Mouse (Mus musculus) liver, embryonic 14.5 days (tissue): Measurements from ENCODE around the gene Ccdc85a. TPM values are rescaled to one million over a fixed set of nuclear protein-coding genes. Genes with fewer than 3 reads are reported as not detected.

ENCODE experiments used
- ATAC-seq: fragments of 200-750 bp; cut with Nextera tagmentation; 2 replicates; pipeline ENCODE4 v1.8.0; 2017; ENCODE audit warnings: moderate number of reproducible peaks, mild to moderate bottlenecking, moderate library complexity; ENCODE audit not compliant: insufficient read depth
- DNase-seq, 3 experiments: peaks; one replicate each; pipeline ENCODE4 v3.0.0-alpha.2; 2012 to 2013; ENCODE audit warnings: low read depth in 3 of 3, low spot score in 3 of 3
- H3K27ac ChIP-seq: fragments of 300-500 bp; sonication (generic); 2 replicates; pipeline ENCODE4 v1.5.1; 2014; ENCODE audit warnings: moderate library complexity, mild to moderate bottlenecking, control low read depth, inconsistent platforms
- H3K27me3 ChIP-seq: fragments of 300-500 bp; sonication (generic); 2 replicates; pipeline ENCODE4 v1.6.1; 2014; ENCODE audit warnings: mild to moderate bottlenecking, low read length, moderate library complexity; ENCODE audit not compliant: control insufficient read depth, insufficient read depth
- H3K36me3 ChIP-seq: fragments of 300-500 bp; sonication (generic); replicated peaks from 2 replicates; pipeline ENCODE4 v1.6.1; 2014; ENCODE audit warnings: low read depth; ENCODE audit not compliant: control insufficient read depth, insufficient read depth
- H3K4me1 ChIP-seq, 2 experiments: fragments of 200-500 bp in 1 of 2; fragments of 300-500 bp in 1 of 2; sonication (generic) in 1 of 2; replicated peaks; 2 replicates each; pipeline ENCODE4 v1.6.1; 2012 to 2014; ENCODE audit warnings: antibody characterized with exemption in 1 of 2, inconsistent platforms in 1 of 2, low read length in 1 of 2; ENCODE audit not compliant: control insufficient read depth in 2 of 2, insufficient read depth in 2 of 2
- H3K4me2 ChIP-seq: fragments of 300-500 bp; sonication (generic); 2 replicates; pipeline ENCODE4 v1.6.1; 2014; ENCODE audit warnings: low read depth, mild to moderate bottlenecking, control low read depth, moderate library complexity
- H3K4me3 ChIP-seq, 2 experiments: fragments of 200-500 bp in 1 of 2; fragments of 300-500 bp in 1 of 2; sonication (generic) in 1 of 2; 2 replicates each; pipeline ENCODE4 v1.5.1; 2012 to 2014; ENCODE audit warnings: low read depth in 2 of 2, low read length in 2 of 2, mild to moderate bottlenecking in 2 of 2, control low read depth in 1 of 2, inconsistent platforms in 1 of 2, moderate library complexity in 1 of 2; ENCODE audit not compliant: insufficient read depth in 1 of 2
- H3K9ac ChIP-seq: fragments of 300-500 bp; sonication (generic); replicated peaks from 2 replicates; pipeline ENCODE4 v1.6.1; 2014; ENCODE audit warnings: mild to moderate bottlenecking, control low read depth, moderate library complexity
- H3K9me3 ChIP-seq: fragments of 300-500 bp; sonication (generic); 2 replicates; pipeline ENCODE4 v1.6.1; 2016; ENCODE audit warnings: low read length, mixed read lengths; ENCODE audit not compliant: control insufficient read depth
- CTCF ChIP-seq: IDR thresholded peaks from 2 replicates; pipeline ENCODE4 v1.5.1; 2016; ENCODE audit warnings: antibody characterized with exemption, low read depth, control low read depth
- EP300 ChIP-seq: IDR thresholded peaks from 2 replicates; pipeline ENCODE4 v1.6.1; 2016; ENCODE audit warnings: antibody characterized with exemption, low read depth
- WGBS: fragments of 180-500 bp; shearing (Covaris S2); extraction: QIAGEN DNeasy Blood & Tissue Kit; methylation state at CpG from one replicate; pipeline ENCODE4 v1.1.7; 2014; ENCODE audit not compliant: insufficient replicate concordance; 5-methylcytosine and 5-hydroxymethylcytosine counted together
- polyA plus RNA-seq, 2 experiments: library from polyadenylated mRNA; depleted of rRNA in 1 of 2; stranded (reverse) in 1 of 2; unstranded in 1 of 2; fragments of >200 nt; fragmentation: Nextera tagmentation in 1 of 2; extraction: Ambion mirVana in 1 of 2; gene quantifications; 2 replicates each; pipeline versions ENCODE4 v1.2.1 to v1.2.3; 2012 to 2014

Gene Ccdc85a
- polyA plus RNA-seq, 2 experiments = 0.01 TPM; not detected in 1

GRCm38 (mm10) chr11:28541307-28541706 lies 42.8 kb downstream of the Ccdc85a start:
- no peaks in the 10 kb centered on the region for H3K27me3 ChIP-seq
- no peak for TF ChIP-seq CTCF
- no peak for TF ChIP-seq EP300
- H3K9me3 ChIP-seq = no peaks in the 10 kb centered on the region
- WGBS = 58% methylated on average over 1 of the region's 1 CpGs
- no peak overlapping the region for H3K4me2 ChIP-seq
- DNase-seq (no peak), ATAC-seq (no peak)
- H3K27ac ChIP-seq = no peak overlapping the region
- no peak overlapping the region for H3K9ac ChIP-seq
- H3K4me1 ChIP-seq = no peaks in the 10 kb centered on the region
- no peak overlapping the region for H3K4me3 ChIP-seq
- no peaks in the 10 kb centered on the region for H3K36me3 ChIP-seq

- 54% methylated on average over 2 of the region's 2 CpGs for WGBS
- no peak for DNase-seq
- H3K27me3 ChIP-seq = no peaks in the 10 kb centered on the region
- no peaks in the 10 kb centered on the region for H3K36me3 ChIP-seq
- no peak overlapping the region for H3K27ac ChIP-seq
- TF ChIP-seq CTCF = no peak
- TF ChIP-seq EP300 = no peak
- no peaks in the 10 kb centered on the region for H3K9me3 ChIP-seq
- H3K4me1 ChIP-seq = no peaks in the 10 kb centered on the region
- no peak overlapping the region for H3K9ac ChIP-seq
- H3K4me3 ChIP-seq = no peak overlapping the region
- ATAC-seq = no peak
- H3K4me2 ChIP-seq = no peak overlapping the region
These were observed 50.8 kb downstream of the Ccdc85a start for GRCm38 (mm10) chr11:28533286-28533685.

- H3K4me2 ChIP-seq = no peak overlapping the region
- H3K27me3 ChIP-seq = no peaks in the 10 kb centered on the region
- H3K9ac ChIP-seq = no peak overlapping the region
- H3K4me3 ChIP-seq = no peak overlapping the region
- H3K4me1 ChIP-seq = no peaks in the 10 kb centered on the region
- H3K9me3 ChIP-seq = no peaks in the 10 kb centered on the region
- ATAC-seq (no peak), DNase-seq (no peak)
- TF ChIP-seq EP300 (no peak), CTCF (no peak)
- no peak overlapping the region for H3K27ac ChIP-seq
- no peaks in the 10 kb centered on the region for H3K36me3 ChIP-seq
These were observed 82.9 kb downstream of the Ccdc85a start for GRCm38 (mm10) chr11:28501190-28501589.

GRCm38 (mm10) chr11:28497034-28497433 lies 87.1 kb downstream of the Ccdc85a start:
- Histone ChIP-seq H3K9ac (no peak overlapping the region), H3K9me3 (no peaks in the 10 kb centered on the region), H3K27me3 (no peaks in the 10 kb centered on the region), H3K4me3 (no peak overlapping the region), H3K4me1 (no peaks in the 10 kb centered on the region), H3K4me2 (no peak overlapping the region), H3K36me3 (no peaks in the 10 kb centered on the region), H3K27ac (no peak overlapping the region)
- no peak for DNase-seq
- no peak for ATAC-seq
- TF ChIP-seq CTCF (no peak), EP300 (no peak)

GRCm38 (mm10) chr11:28493362-28493761 lies 90.8 kb downstream of the Ccdc85a start:
- no peak for DNase-seq
- TF ChIP-seq EP300 (no peak), CTCF (no peak)

GRCm38 (mm10) chr11:28491330-28491729 lies 92.8 kb downstream of the Ccdc85a start:
- no peak overlapping the region for H3K9ac ChIP-seq
- no peak for DNase-seq
- 48% methylated on average over 1 of the region's 1 CpGs for WGBS
- H3K36me3 ChIP-seq = no peaks in the 10 kb centered on the region
- TF ChIP-seq EP300 (no peak), CTCF (no peak)
- no peak overlapping the region for H3K4me3 ChIP-seq
- no peak overlapping the region for H3K4me2 ChIP-seq
- no peaks in the 10 kb centered on the region for H3K4me1 ChIP-seq
- H3K27ac ChIP-seq = no peak overlapping the region
- no peaks in the 10 kb centered on the region for H3K27me3 ChIP-seq
- ATAC-seq = no peak
- H3K9me3 ChIP-seq = no peaks in the 10 kb centered on the region

More at GRCm38 (mm10) chr11:28493362-28493761, 90.8 kb downstream of the Ccdc85a start:
- Histone ChIP-seq H3K27me3 (no peaks in the 10 kb centered on the region), H3K4me3 (no peak overlapping the region), H3K27ac (no peak overlapping the region), H3K4me2 (no peak overlapping the region), H3K9me3 (no peaks in the 10 kb centered on the region), H3K4me1 (no peaks in the 10 kb centered on the region), H3K36me3 (no peaks in the 10 kb centered on the region), H3K9ac (no peak overlapping the region)
- ATAC-seq = no peak
